Mouse (Mus musculus) limb, embryonic 11.5 days (tissue): ENCODE measurements around the gene Zfp334. TPM values are rescaled to one million over a fixed set of nuclear protein-coding genes. Genes with fewer than 3 reads are reported as not detected.

Experiments used
- ATAC-seq: fragments of 200-750 bp; cut with Nextera tagmentation; 2 replicates; pipeline ENCODE4 v1.8.0; 2017; ENCODE audit warnings: low read depth; ENCODE audit not compliant: insufficient number of reproducible peaks, low FRiP score, low TSS enrichment
- DNase-seq: peaks from one replicate; pipeline ENCODE4 v3.0.0-alpha.2; 2015; ENCODE audit warnings: low spot score
- H3K27ac ChIP-seq: fragments of 300-500 bp; sonication (generic); replicated peaks from 2 replicates; pipeline ENCODE4 v1.5.1; 2014; ENCODE audit warnings: low read depth, mild to moderate bottlenecking, low read length
- H3K27me3 ChIP-seq: fragments of 300-500 bp; sonication (generic); 2 replicates; pipeline ENCODE4 v1.6.1; 2014; ENCODE audit warnings: mild to moderate bottlenecking, low read length, mixed read lengths; ENCODE audit not compliant: control insufficient read depth, insufficient read depth
- H3K36me3 ChIP-seq: fragments of 300-500 bp; sonication (generic); 2 replicates; pipeline ENCODE4 v1.6.1; 2014; ENCODE audit warnings: mild to moderate bottlenecking, low read length, moderate library complexity, mixed read lengths; ENCODE audit not compliant: control insufficient read depth, insufficient read depth
- H3K4me1 ChIP-seq: fragments of 300-500 bp; sonication (generic); 2 replicates; pipeline ENCODE4 v1.6.1; 2014; ENCODE audit warnings: low read length, mixed read lengths; ENCODE audit not compliant: control insufficient read depth, insufficient read depth
- H3K4me2 ChIP-seq: fragments of 300-500 bp; sonication (generic); 2 replicates; pipeline ENCODE4 v1.6.1; 2014; ENCODE audit warnings: low read depth, mild to moderate bottlenecking, moderate library complexity; ENCODE audit not compliant: severe bottlenecking
- H3K4me3 ChIP-seq: fragments of 300-500 bp; sonication (generic); 2 replicates; pipeline ENCODE4 v1.5.1; 2014; ENCODE audit warnings: low read depth, low read length
- H3K9ac ChIP-seq: fragments of 300-500 bp; sonication (generic); 2 replicates; pipeline ENCODE4 v1.6.1; 2014; ENCODE audit warnings: mild to moderate bottlenecking, low read length
- H3K9me3 ChIP-seq: fragments of 300-500 bp; sonication (generic); 2 replicates; pipeline ENCODE4 v1.6.1; 2016; ENCODE audit warnings: low read length; ENCODE audit not compliant: control insufficient read depth
- WGBS: fragments of 180-500 bp; shearing (Covaris S2); extraction: QIAGEN DNeasy Blood & Tissue Kit; methylation state at CpG from one replicate; pipeline ENCODE4 v1.1.7; 2014; 5-methylcytosine and 5-hydroxymethylcytosine counted together
- polyA plus RNA-seq: library from polyadenylated mRNA; unstranded; fragments of >200 nt; fragmentation: Nextera tagmentation; extraction: Ambion mirVana; gene quantifications from 2 replicates; pipeline ENCODE4 v1.2.1, GENCODE M21; 2014

Zfp334 gene
- polyA plus RNA-seq, 1 experiment from 2014 or later = 19.5 TPM

DNA sequence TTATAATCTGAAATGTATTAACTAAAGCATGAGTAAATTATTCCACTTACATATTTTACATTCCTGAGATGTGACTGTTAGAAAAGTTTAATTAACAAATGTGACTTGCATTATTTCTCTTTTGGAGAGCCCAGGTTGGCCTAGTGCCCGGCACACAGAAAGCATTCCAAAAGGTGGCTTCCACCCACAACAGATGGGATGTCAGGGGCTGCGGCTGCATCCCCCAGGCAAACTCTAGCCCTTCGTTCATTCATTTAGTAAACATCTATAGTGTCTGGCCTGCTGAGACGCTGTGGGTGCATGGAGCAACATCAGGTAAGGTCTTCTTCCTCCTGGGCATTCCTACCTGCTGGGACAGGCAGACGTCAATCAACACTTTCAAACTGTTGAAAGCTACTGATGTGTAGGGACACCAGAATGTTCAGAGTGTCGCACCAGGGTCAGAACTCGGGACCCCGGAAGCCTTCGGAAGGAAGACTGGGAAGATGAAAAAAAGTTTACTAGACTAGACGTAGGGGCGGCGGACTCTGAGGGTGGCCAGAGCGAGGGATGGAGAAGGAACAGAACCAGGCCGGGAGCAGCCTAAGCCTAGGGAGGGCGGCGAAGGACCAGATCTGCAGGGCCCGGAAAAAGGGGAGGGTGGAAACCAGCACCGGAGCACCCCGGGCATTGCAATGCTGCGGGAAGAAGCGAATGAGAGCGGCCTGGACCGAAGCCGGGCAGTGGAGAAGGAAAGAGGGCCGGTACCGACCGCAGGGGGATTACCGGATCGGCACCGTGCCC lies 62.3 kb downstream of the Zfp334 start:
- Histone ChIP-seq H3K4me2 (peak overlapping the region; percentile 79), H3K9me3 (no peaks in the 10 kb centered on the region), H3K36me3 (no peaks in the 10 kb centered on the region), H3K4me1 (peaks cover 20% of the 10 kb centered on the region), H3K4me3 (peak overlapping the region; percentile 77), H3K9ac (peak overlapping the region; percentile 89), H3K27me3 (no peaks in the 10 kb centered on the region; the same call in 1 of the 2 replicates), H3K27ac (no peak overlapping the region)
- WGBS = 2% methylated on average over 30 of the region's 30 CpGs
- no peak for DNase-seq
- ATAC-seq = peak; percentile 28

Other genes starting within 250 kb of the Zfp334 start
- 1.1 TPM in 2 replicates for gene Cdh22, start 153.4 kb downstream of the Zfp334 start, polyA plus RNA-seq
- gene Slc35c2, start 100.4 kb downstream of the Zfp334 start, polyA plus RNA-seq = 41.5 and 41.9 TPM in 2 replicates
- gene Elmo2, start 61.8 kb downstream of the Zfp334 start, polyA plus RNA-seq = 85.4 and 86.0 TPM in 2 replicates
- gene Zfp663, start 19.5 kb downstream of the Zfp334 start, polyA plus RNA-seq = 1.2 and 1.7 TPM in 2 replicates
- gene Ocstamp, start 12.1 kb upstream of the Zfp334 start, polyA plus RNA-seq = 0.04 TPM in 1 of 2 replicates, not detected in the other
- not detected in 2 replicates for gene Slc13a3, start 85.0 kb upstream of the Zfp334 start, polyA plus RNA-seq
- gene Trp53rka, start 105.1 kb upstream of the Zfp334 start, polyA plus RNA-seq = 50.2 and 50.5 TPM in 2 replicates
- gene Slc2a10, start 115.5 kb upstream of the Zfp334 start, polyA plus RNA-seq = 3.6 and 3.9 TPM in 2 replicates
- 8.8 and 13.0 TPM in 2 replicates for gene Eya2, start 206.8 kb upstream of the Zfp334 start, polyA plus RNA-seq